Mouse (Mus musculus) liver, embryonic 11.5 days (tissue): ENCODE data around the gene 1700034I23Rik. TPM values are rescaled to one million over a fixed set of nuclear protein-coding genes. Genes with fewer than 3 reads are reported as not detected.
A peak's percentile ranks its signal among the peaks of the same experiment; 100 is the strongest.
"Not testable (repeated sequence)": the region's sequence is repeated elsewhere in the genome, so short reads cannot be mapped to it uniquely, and the experiment has no call there.

ENCODE experiments used
- ATAC-seq: fragments of 200-750 bp; cut with Nextera tagmentation; replicated peaks from 2 replicates; pipeline ENCODE4 v1.8.0; 2017; ENCODE audit warnings: moderate number of reproducible peaks, mild to moderate bottlenecking, moderate TSS enrichment, moderate library complexity; ENCODE audit not compliant: low FRiP score
- DNase-seq: peaks from one replicate; pipeline ENCODE4 v3.0.0-alpha.2; 2017; ENCODE audit warnings: low spot score
- H3K27ac ChIP-seq: fragments of 300-500 bp; sonication (generic); 2 replicates; pipeline ENCODE4 v1.5.1; 2014; ENCODE audit warnings: mild to moderate bottlenecking, low read depth, low read length, control low read depth
- H3K27me3 ChIP-seq: fragments of 300-500 bp; sonication (generic); replicated peaks from 2 replicates; pipeline ENCODE4 v1.6.1; 2014; ENCODE audit warnings: low read length, mixed read lengths; ENCODE audit not compliant: control insufficient read depth, insufficient read depth
- H3K36me3 ChIP-seq: fragments of 300-500 bp; sonication (generic); 2 replicates; pipeline ENCODE4 v1.6.1; 2014; ENCODE audit warnings: mild to moderate bottlenecking, low read length, moderate library complexity, mixed read lengths; ENCODE audit not compliant: control insufficient read depth, insufficient read depth
- H3K4me1 ChIP-seq: fragments of 300-500 bp; sonication (generic); replicated peaks from 2 replicates; pipeline ENCODE4 v1.6.1; 2014; ENCODE audit warnings: low read length, mixed read lengths; ENCODE audit not compliant: control insufficient read depth, insufficient read depth
- H3K4me2 ChIP-seq: fragments of 300-500 bp; sonication (generic); 2 replicates; pipeline ENCODE4 v1.6.1; 2014; ENCODE audit warnings: mild to moderate bottlenecking, control low read depth, moderate library complexity
- H3K4me3 ChIP-seq: fragments of 300-500 bp; sonication (generic); 2 replicates; pipeline ENCODE4 v1.5.1; 2014; ENCODE audit warnings: low read depth, low read length, control low read depth
- H3K9ac ChIP-seq: fragments of 300-500 bp; sonication (generic); 2 replicates; pipeline ENCODE4 v1.6.1; 2014; ENCODE audit warnings: low read depth, low read length, control low read depth
- H3K9me3 ChIP-seq: fragments of 300-500 bp; sonication (generic); 2 replicates; pipeline ENCODE4 v1.6.1; 2016; ENCODE audit warnings: low read length, inconsistent platforms, mixed read lengths; ENCODE audit not compliant: control insufficient read depth
- WGBS: fragments of 180-500 bp; shearing (Covaris S2); extraction: QIAGEN DNeasy Blood & Tissue Kit; methylation state at CpG from one replicate; pipeline ENCODE4 v1.1.7; 2014; 5-methylcytosine and 5-hydroxymethylcytosine counted together
- polyA plus RNA-seq: library from polyadenylated mRNA; unstranded; fragments of >200 nt; fragmentation: Nextera tagmentation; extraction: Ambion mirVana; gene quantifications from 2 replicates; pipeline ENCODE4 v1.2.1, GENCODE M21; 2014

Gene 1700034I23Rik
- 0.16 and 0.42 TPM in 2 replicates for polyA plus RNA-seq

- H3K9me3 ChIP-seq, H3K27me3 ChIP-seq, H3K9ac ChIP-seq, H3K36me3 ChIP-seq, H3K4me3 ChIP-seq, H3K27ac ChIP-seq, H3K4me1 ChIP-seq, DNase-seq, H3K4me2 ChIP-seq, ATAC-seq: not testable (repeated sequence)
- 92% methylated on average over 5 of the region's 10 CpGs for WGBS
Observed at GRCm38 (mm10) chr3:40902443-40902842, at the start of gene 1700034I23Rik. Gene 1700034I23Rik, minus strand, starts transcription at chr3:40902543.

GRCm38 (mm10) chr3:40951365-40951764, 49.0 kb upstream of the 1700034I23Rik start:
- no peak for DNase-seq
- no peaks in the 10 kb centered on the region for H3K36me3 ChIP-seq
- no peak for ATAC-seq
- H3K27me3 ChIP-seq, result peaks cover 6% of the 10 kb centered on the region; the same call in 1 of the 2 replicates
- H3K27ac ChIP-seq, result no peak overlapping the region
- no peaks in the 10 kb centered on the region for H3K4me1 ChIP-seq
- no peaks in the 10 kb centered on the region for H3K9me3 ChIP-seq
- H3K4me2 ChIP-seq, result peak overlapping the region; percentile 86
- WGBS, result 12% methylated on average over 7 of the region's 7 CpGs
- peak overlapping the region; percentile 73; the same call in 1 of the 2 replicates for H3K9ac ChIP-seq
- peak overlapping the region; percentile 78 for H3K4me3 ChIP-seq

GRCm38 (mm10) chr3:40950601-40951201, 48.4 kb upstream of the 1700034I23Rik start:
- no peaks in the 10 kb centered on the region for H3K4me1 ChIP-seq
- peak overlapping the region; percentile 86 for H3K4me2 ChIP-seq
- ATAC-seq (peak; percentile 34; the same call in 1 of the 2 replicates), DNase-seq (peak; percentile 79)
- H3K27ac ChIP-seq, result peak overlapping the region; percentile 91
- H3K9me3 ChIP-seq, result no peaks in the 10 kb centered on the region
- peak overlapping the region; percentile 73 for H3K9ac ChIP-seq
- peaks cover 6% of the 10 kb centered on the region; the same call in 1 of the 2 replicates for H3K27me3 ChIP-seq
- no peaks in the 10 kb centered on the region for H3K36me3 ChIP-seq
- under 1% methylated on average over 43 of the region's 43 CpGs for WGBS
- H3K4me3 ChIP-seq, result peak overlapping the region; percentile 78

- 1% methylated on average over 60 of the region's 118 CpGs for WGBS
- H3K36me3 ChIP-seq, result no peaks in the 10 kb centered on the region
- H3K4me2 ChIP-seq, result peak overlapping the region; percentile 86
- H3K4me1 ChIP-seq, result no peaks in the 10 kb centered on the region
- DNase-seq (no peak), ATAC-seq (peak; percentile 24)
- peak overlapping the region; percentile 78 for H3K4me3 ChIP-seq
- H3K27me3 ChIP-seq, result peaks cover 6% of the 10 kb centered on the region; the same call in 1 of the 2 replicates
- no peaks in the 10 kb centered on the region for H3K9me3 ChIP-seq
- H3K27ac ChIP-seq, result peak overlapping the region; percentile 91
- H3K9ac ChIP-seq, result peak overlapping the region; percentile 73
Observed at GRCm38 (mm10) chr3:40949903-40950600, 47.7 kb upstream of the 1700034I23Rik start.

GRCm38 (mm10) chr3:40949170-40949902, 47.0 kb upstream of the 1700034I23Rik start, which contains the start of gene Larp1b:
Gene Larp1b, plus strand, starts transcription at chr3:40949828.
- peak within 1 kb of the TSS; percentile 78 for H3K4me3 ChIP-seq
- no peaks in the 10 kb centered on the region for H3K36me3 ChIP-seq
- H3K4me1 ChIP-seq, result no peaks in the 10 kb centered on the region
- peak within 1 kb of the TSS; percentile 86 for H3K4me2 ChIP-seq
- peak within 1 kb of the TSS; percentile 73 for H3K9ac ChIP-seq
- peak within 1 kb of the TSS; percentile 91 for H3K27ac ChIP-seq
- peak; percentile 92 for ATAC-seq
- peaks cover 6% of the 10 kb centered on the region; the same call in 1 of the 2 replicates for H3K27me3 ChIP-seq
- H3K9me3 ChIP-seq, result no peaks in the 10 kb centered on the region
- WGBS, result under 1% methylated on average over 63 of the region's 66 CpGs
- peak; percentile 100 for DNase-seq

- no peak overlapping the region for H3K4me2 ChIP-seq
- no peaks in the 10 kb centered on the region for H3K9me3 ChIP-seq
- H3K4me3 ChIP-seq, result no peak overlapping the region
- no peak overlapping the region for H3K27ac ChIP-seq
- H3K27me3 ChIP-seq, result no peaks in the 10 kb centered on the region
- H3K9ac ChIP-seq, result no peak overlapping the region
- no peak for ATAC-seq
- no peak for DNase-seq
- H3K36me3 ChIP-seq, result 0 out of 2 replicates have a peak, but pooled peaks cover 2% of the 10 kb centered on the region
- no peaks in the 10 kb centered on the region for H3K4me1 ChIP-seq
Observed at GRCm38 (mm10) chr3:40939019-40939418, 36.7 kb upstream of the 1700034I23Rik start.

- Histone ChIP-seq H3K9ac (no peak overlapping the region), H3K4me3 (no peak overlapping the region), H3K36me3 (peaks cover 6% of the 10 kb centered on the region; the same call in 1 of the 2 replicates), H3K27me3 (no peaks in the 10 kb centered on the region), H3K9me3 (no peaks in the 10 kb centered on the region), H3K4me2 (no peak overlapping the region), H3K4me1 (no peaks in the 10 kb centered on the region), H3K27ac (no peak overlapping the region)
- DNase-seq (no peak), ATAC-seq (no peak)
- WGBS, result 91% methylated on average over 4 of the region's 4 CpGs
Observed at GRCm38 (mm10) chr3:40938592-40938991, 36.2 kb upstream of the 1700034I23Rik start.

- Histone ChIP-seq H3K9me3 (no peaks in the 10 kb centered on the region), H3K4me1 (no peaks in the 10 kb centered on the region), H3K4me2 (no peak overlapping the region), H3K27ac (no peak overlapping the region), H3K27me3 (no peaks in the 10 kb centered on the region), H3K9ac (no peak overlapping the region), H3K4me3 (no peak overlapping the region), H3K36me3 (peaks cover 7% of the 10 kb centered on the region; the same call in 1 of the 2 replicates)
- ATAC-seq (no peak), DNase-seq (no peak)
- WGBS, result 77% methylated on average over 5 of the region's 5 CpGs
Observed at GRCm38 (mm10) chr3:40938189-40938588, 35.8 kb upstream of the 1700034I23Rik start.
